Mouse (Mus musculus): ENCODE measurements around the gene Rcc2.
A peak's percentile ranks its signal among the peaks of the same experiment; 100 is the strongest.

Rcc2 gene

GRCm38 (mm10) chr4:140700269-140701018 lies at the start of gene Rcc2:
TSS of gene Rcc2 (plus strand) at chr4:140700541.
- peak; percentile 70 for DNase-seq (ENCODE audit: low read depth)

GRCm38 (mm10) chr4:140653835-140654583 lies 46.3 kb upstream of the Rcc2 start:
- DNase-seq (ENCODE audit: low read depth) = no peak

DNA sequence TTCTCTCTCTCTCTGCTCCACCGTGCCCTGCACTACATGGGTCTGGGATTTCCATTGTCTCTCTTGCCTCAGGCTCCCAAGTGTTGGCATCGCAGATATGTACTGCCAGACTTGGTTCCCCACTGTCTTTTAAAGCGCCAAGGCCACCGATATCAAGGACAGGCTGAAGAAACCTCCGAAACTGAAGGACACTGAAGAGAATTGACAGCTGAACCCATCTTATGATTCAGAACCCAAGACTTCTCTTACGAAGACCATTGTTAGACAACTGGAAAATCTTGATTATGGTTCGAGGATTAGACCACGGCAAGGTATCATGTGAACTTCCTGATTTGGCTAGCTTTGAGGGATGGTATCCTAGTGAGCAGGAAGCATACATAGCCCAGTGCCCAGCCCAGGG lies 45.5 kb upstream of the Rcc2 start:
- no peak for DNase-seq (ENCODE audit: low read depth)

DNA sequence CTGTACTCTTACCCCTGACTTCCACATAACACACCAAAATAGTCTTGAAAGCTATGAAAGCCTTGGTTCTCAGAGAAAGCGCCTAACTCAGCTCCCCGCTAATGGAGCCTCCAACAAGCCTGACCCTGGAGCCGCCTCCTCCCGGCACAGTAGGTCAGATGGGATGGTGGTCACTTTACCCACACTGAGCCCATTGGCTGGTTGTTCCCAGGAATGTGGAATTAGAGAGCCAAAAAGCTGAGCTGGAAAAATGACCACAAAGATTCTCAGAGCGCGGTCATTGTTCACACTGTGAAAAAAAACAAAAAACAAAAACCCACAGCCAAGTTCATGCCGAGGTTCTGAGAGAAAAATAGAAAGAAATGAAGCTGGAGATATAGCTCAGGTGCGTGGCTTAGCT lies 43.8 kb upstream of the Rcc2 start:
- no peak for DNase-seq (ENCODE audit: low read depth)

- DNase-seq (ENCODE audit: low read depth) = no peak
Observed at GRCm38 (mm10) chr4:140657681-140658575, 42.4 kb upstream of the Rcc2 start.

DNA sequence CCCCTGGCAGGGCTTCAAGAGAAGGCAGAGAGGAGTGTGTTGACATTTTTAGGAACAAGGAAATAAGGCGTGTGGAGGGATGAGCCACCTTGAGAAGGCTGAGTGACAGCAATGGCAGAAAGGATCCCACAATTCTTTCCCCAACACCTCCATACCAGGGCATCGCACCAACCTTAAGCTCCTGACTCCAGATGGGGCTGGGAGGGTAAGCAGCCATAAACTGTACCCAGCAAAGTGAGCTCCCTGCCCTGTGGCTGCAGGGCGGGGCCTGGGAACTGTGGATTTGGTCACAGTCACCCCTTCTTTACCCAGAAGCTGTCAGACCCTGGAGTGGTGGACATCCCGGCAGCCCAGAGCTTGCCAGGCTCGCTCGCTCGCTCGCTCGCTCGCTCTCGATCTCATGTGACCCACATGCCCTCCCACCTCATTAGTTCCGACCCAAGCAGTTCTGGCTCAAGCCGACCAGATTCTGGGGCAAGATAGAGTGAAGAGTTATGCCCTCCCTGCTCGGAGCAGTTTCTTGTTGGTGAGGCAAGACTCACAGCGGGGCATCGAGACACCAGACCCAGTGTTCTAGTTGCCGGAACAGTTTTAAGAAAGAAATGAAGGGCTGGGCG lies 38.8 kb upstream of the Rcc2 start:
- no peak for DNase-seq (ENCODE audit: low read depth)

GRCm38 (mm10) chr4:140662453-140662852 lies 37.9 kb upstream of the Rcc2 start:
- no peak for DNase-seq (ENCODE audit: low read depth)

GRCm38 (mm10) chr4:140662882-140663585 lies 37.3 kb upstream of the Rcc2 start:
- DNase-seq (ENCODE audit: low read depth) = no peak

- DNase-seq (ENCODE audit: low read depth) = no peak
Observed at GRCm38 (mm10) chr4:140665053-140665452, 35.3 kb upstream of the Rcc2 start.

- no peak for DNase-seq (ENCODE audit: low read depth)
Observed at GRCm38 (mm10) chr4:140665760-140666159, 34.6 kb upstream of the Rcc2 start, which contains the start of gene Arhgef10l. TSS of gene Arhgef10l (minus strand) at chr4:140666012.

- DNase-seq (ENCODE audit: low read depth) = no peak
Observed at GRCm38 (mm10) chr4:140667802-140668201, 32.5 kb upstream of the Rcc2 start.

- no peak for DNase-seq (ENCODE audit: low read depth)
Observed at GRCm38 (mm10) chr4:140673527-140674264, 26.6 kb upstream of the Rcc2 start.

DNA sequence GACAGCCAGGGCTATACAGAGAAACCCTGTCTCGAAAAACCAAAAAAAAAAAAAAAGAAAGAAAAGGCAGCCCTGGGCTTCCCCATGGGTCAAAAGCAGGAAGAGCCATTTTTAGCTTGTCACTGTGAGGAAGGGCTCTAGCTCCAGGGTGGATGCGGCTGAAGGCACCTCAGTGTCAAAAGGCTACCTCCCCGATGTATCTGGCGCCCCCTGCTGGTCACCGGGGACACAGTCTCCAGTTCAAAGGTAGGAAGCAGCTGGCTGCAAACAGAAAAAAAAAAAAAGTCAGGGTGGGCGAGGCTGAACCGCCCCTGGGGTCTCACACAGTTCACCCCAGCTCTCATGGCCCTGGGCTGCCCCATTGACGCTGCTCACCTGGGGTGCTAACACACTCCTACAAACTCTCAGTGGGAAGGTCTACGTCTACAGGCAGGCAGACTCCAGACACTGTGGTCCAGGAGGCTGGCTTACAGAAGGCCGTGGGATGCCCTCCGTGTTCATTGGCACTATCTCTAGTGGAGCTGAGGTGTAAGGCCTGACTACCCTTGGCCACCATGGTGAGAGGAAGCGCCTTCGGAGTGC lies 25.9 kb upstream of the Rcc2 start:
- peak; percentile 87 for DNase-seq (ENCODE audit: low read depth)

- peak; percentile 74 for DNase-seq (ENCODE audit: low read depth)
Observed at GRCm38 (mm10) chr4:140679038-140679437, 21.3 kb upstream of the Rcc2 start.

GRCm38 (mm10) chr4:140679723-140680380 lies 20.5 kb upstream of the Rcc2 start:
- DNase-seq (ENCODE audit: low read depth) = peak; percentile 76

DNA sequence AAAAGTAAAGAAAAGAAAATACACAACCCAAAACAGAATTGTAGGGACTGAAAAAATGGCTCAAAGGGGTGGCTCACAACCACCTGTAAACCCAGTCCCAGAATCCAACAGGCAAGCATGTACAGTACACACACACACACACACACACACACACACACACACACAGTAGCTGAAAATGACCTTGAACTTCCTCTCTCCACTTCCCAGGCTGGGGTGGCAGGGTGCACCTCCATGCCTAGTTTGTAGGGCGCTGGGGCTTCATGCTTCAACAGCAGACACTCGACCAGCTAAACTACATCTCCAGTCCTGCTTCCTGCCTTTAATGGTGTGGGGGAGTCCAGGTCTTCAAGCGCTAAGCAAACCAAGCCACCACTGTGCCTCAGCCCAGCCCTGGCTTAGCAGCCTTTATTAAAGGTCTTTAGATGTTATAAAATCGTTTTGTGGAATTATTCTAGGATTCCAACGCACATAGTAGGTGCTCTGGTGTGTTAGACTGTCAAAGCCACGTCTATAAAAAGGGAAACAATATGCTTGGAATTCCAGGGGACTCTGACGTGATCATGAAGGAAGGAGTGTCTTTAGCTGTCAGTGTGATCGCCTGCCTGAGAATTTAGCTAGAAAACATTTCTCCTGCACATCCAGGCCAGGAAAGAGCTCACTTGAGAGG lies 19.5 kb upstream of the Rcc2 start:
- DNase-seq (ENCODE audit: low read depth) = peak; percentile 48

- no peak for DNase-seq (ENCODE audit: low read depth)
Observed at GRCm38 (mm10) chr4:140683608-140684007, 16.7 kb upstream of the Rcc2 start.

DNA sequence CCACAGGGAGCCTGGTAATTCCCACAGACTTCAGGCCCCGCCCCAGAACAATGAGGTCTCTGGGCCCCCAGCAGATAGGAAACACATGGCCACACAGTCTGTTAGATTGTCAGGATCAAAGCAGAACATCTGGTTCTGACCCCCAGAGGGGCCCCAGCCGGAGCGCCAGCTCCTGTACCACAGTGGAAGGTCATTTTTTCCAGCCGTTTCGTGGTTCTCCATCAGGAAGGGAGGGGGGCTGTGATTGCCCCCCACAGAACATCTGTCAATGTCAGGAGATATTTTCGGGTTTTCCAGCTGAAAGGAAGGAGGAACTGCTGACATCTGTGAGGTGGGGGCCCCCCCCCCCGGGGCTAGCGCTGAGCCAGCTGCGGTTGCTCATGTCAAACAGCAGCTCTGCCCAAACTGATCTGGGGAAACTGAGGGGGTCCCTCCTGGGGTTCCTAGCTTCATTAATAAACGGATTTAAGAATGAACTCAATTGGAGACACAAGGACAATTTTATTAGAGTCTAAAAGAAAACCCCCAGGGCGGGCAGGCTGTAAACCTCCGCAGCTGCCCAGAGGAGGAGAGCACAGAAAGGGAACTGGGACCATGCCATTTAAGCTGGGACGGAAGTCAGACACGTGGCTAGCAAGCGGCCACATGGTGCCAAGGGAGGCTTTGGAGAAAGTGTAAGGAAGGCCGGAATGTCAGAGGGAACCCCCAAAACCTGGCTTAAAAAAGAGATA lies 16.0 kb upstream of the Rcc2 start:
- DNase-seq (ENCODE audit: low read depth) = no peak
